Mouse (Mus musculus): ENCODE results near the gene Ccdc148. TPM values are rescaled to one million over a fixed set of nuclear protein-coding genes. Genes with fewer than 3 reads are reported as not detected.

Gene Ccdc148
- total and polyA plus RNA-seq, 3 experiments, result not detected

DNA sequence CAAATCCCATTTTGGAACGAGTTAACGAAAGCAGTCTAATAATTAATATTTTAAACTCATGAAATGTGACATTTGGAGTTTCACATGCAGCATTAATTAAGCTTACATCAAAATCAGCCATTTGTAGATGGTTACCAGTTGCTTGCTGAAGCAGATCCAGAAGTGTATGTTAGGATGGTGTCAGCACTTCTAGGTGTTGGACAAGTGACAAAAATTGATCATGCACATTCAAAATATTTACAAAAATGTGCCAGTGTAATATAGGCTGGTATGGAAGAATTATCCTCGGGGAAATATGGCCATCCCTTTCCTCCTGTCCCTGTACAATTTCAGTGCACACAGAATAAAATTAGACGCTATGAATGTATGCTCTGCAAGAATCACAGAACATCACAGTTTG lies 370.1 kb downstream of the Ccdc148 start:
- no peak overlapping the region for H3K27ac ChIP-seq (ENCODE audit: control insufficient read depth, low read depth, low read length)
- no peaks in the 10 kb centered on the region for H3K36me3 ChIP-seq (ENCODE audit: control insufficient read depth in 1 of 2, insufficient read depth in 2 of 2, low read length in 2 of 2)
- TF ChIP-seq GATA1 (IDR thresholded peaks at IDR 0.05; ENCODE audit: low read depth, low read length), result no peak
- no peak for TF ChIP-seq ZNF384 (IDR thresholded peaks at IDR 0.05; ENCODE audit: low read depth, low read length)
- no peak for TF ChIP-seq JUND (IDR thresholded peaks at IDR 0.05; ENCODE audit: low read depth, low read length)
- no peak for TF ChIP-seq ZMIZ1 (IDR thresholded peaks at IDR 0.05; ENCODE audit: low read depth, low read length)
- TF ChIP-seq USF1 (IDR thresholded peaks at IDR 0.05; ENCODE audit: low read depth, low read length), result no peak
- H3K4me1 ChIP-seq (ENCODE audit: control insufficient read depth in 1 of 2, insufficient read depth in 2 of 2, low read length in 2 of 2), result no peaks in the 10 kb centered on the region
- H3K9me3 ChIP-seq (replicated peaks; ENCODE audit: insufficient read depth, low read length), result no peaks in the 10 kb centered on the region
- H3K4me3 ChIP-seq (ENCODE audit: control insufficient read depth in 1 of 2, insufficient read depth in 1 of 2, low read depth in 2 of 2, low read length in 2 of 2), result no peak overlapping the region
- H3K79me2 ChIP-seq (ENCODE audit: control insufficient read depth, insufficient read depth, low read length, poor library complexity), result no peaks in the 10 kb centered on the region
- no peak for DNase-seq (ENCODE audit: low read depth, low spot score)
- no peak overlapping the region for H3K9ac ChIP-seq (ENCODE audit: control insufficient read depth, low read depth, low read length, poor library complexity, severe bottlenecking)
- no peaks in the 10 kb centered on the region for H3K27me3 ChIP-seq (ENCODE audit: control insufficient read depth in 1 of 2, insufficient read depth in 2 of 2, low read length in 2 of 2)

DNA sequence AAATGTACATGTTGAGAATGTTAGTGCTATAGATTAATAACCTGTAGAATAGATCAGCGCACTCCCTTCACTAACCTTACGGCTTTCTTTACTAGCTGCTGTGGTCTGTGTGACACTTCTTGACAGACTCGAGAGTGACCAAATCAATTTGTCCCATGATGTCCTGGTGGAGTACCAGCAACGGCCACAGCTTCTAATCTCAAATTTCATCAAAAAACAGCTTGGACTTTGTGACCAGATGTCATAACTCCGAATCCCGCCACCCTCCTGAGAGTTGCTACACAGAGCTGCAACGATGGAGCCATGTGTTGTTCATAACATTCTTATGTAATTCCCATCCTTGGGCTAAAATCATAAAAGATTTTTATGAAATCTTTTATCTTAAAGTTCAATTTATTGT lies 370.5 kb downstream of the Ccdc148 start:
- H3K36me3 ChIP-seq (ENCODE audit: control insufficient read depth in 1 of 2, insufficient read depth in 2 of 2, low read length in 2 of 2), result no peaks in the 10 kb centered on the region
- no peak overlapping the region for H3K4me3 ChIP-seq (ENCODE audit: control insufficient read depth in 1 of 2, insufficient read depth in 1 of 2, low read depth in 2 of 2, low read length in 2 of 2)
- H3K9me3 ChIP-seq (replicated peaks; ENCODE audit: insufficient read depth, low read length), result no peaks in the 10 kb centered on the region
- TF ChIP-seq NRF1 (IDR thresholded peaks at IDR 0.05; ENCODE audit: insufficient read depth, low read depth, low read length, poor library complexity, severe bottlenecking) (no peak), TCF12 (IDR thresholded peaks at IDR 0.05; ENCODE audit: low read depth, low read length) (no peak), TBP (IDR thresholded peaks at IDR 0.05; ENCODE audit: low read depth, low read length) (no peak), BHLHE40 (IDR thresholded peaks at IDR 0.05; ENCODE audit: borderline replicate concordance, low read depth, low read length) (no peak), E2F4 (IDR thresholded peaks at IDR 0.05; ENCODE audit: borderline replicate concordance, low read depth, low read length) (no peak), MYC (IDR thresholded peaks at IDR 0.05; ENCODE audit: low read depth, low read length) (no peak), SIN3A (IDR thresholded peaks at IDR 0.05; ENCODE audit: low read length) (no peak), USF2 (IDR thresholded peaks at IDR 0.05; ENCODE audit: borderline replicate concordance in 1 of 2, insufficient read depth in 1 of 2, low read depth in 1 of 2, low read length in 2 of 2) (no peak), POLR2AphosphoS5 (IDR thresholded peaks at IDR 0.05; ENCODE audit: borderline replicate concordance, low read depth, low read length) (no peak), GATA1 (IDR thresholded peaks at IDR 0.05; ENCODE audit: low read depth, low read length) (no peak), ZNF384 (IDR thresholded peaks at IDR 0.05; ENCODE audit: low read depth, low read length) (no peak), JUND (IDR thresholded peaks at IDR 0.05; ENCODE audit: low read depth, low read length) (no peak), ELF1 (IDR thresholded peaks at IDR 0.05; ENCODE audit: low read depth, low read length) (no peak), ZC3H11A (IDR thresholded peaks at IDR 0.05; ENCODE audit: low read depth, low read length) (no peak), MAX (IDR thresholded peaks at IDR 0.05; ENCODE audit: low read length) (no peak), CTCF (IDR thresholded peaks at IDR 0.05 in 2 of 3, conservative IDR thresholded peaks at IDR 0.05 in 1 of 3; ENCODE audit: control insufficient read depth in 1 of 3, insufficient read depth in 1 of 3, low read depth in 2 of 3, low read length in 3 of 3, poor library complexity in 1 of 3, severe bottlenecking in 1 of 3) (no peak), MAFK (IDR thresholded peaks at IDR 0.05; ENCODE audit: borderline replicate concordance, low read depth, low read length) (no peak), USF1 (IDR thresholded peaks at IDR 0.05; ENCODE audit: low read depth, low read length) (no peak), ZMIZ1 (IDR thresholded peaks at IDR 0.05; ENCODE audit: low read depth, low read length) (no peak)
- H3K79me2 ChIP-seq (ENCODE audit: control insufficient read depth, insufficient read depth, low read length, poor library complexity), result no peaks in the 10 kb centered on the region
- DNase-seq (ENCODE audit: low read depth, low spot score), result no peak
- H3K27ac ChIP-seq (ENCODE audit: control insufficient read depth, low read depth, low read length), result no peak overlapping the region
- H3K4me1 ChIP-seq (ENCODE audit: control insufficient read depth in 1 of 2, insufficient read depth in 2 of 2, low read length in 2 of 2), result no peaks in the 10 kb centered on the region
- H3K27me3 ChIP-seq (ENCODE audit: control insufficient read depth in 1 of 2, insufficient read depth in 2 of 2, low read length in 2 of 2), result no peaks in the 10 kb centered on the region
- H3K9ac ChIP-seq (ENCODE audit: control insufficient read depth, low read depth, low read length, poor library complexity, severe bottlenecking), result no peak overlapping the region

All from MEL (cell line).